Mouse (Mus musculus): Measurements from ENCODE around the gene Cd47.

GRCm38 (mm10) chr16:49858161-49858906 lies 58.0 kb downstream of the Cd47 start:
- TF ChIP-seq EP300 (IDR thresholded peaks at IDR 0.05; ENCODE audit: low read depth) (no peak), CTCF (IDR thresholded peaks at IDR 0.05; ENCODE audit: low read depth) (no peak)

All from heart, postnatal 0 days (tissue).